Mouse (Mus musculus) cerebellum, adult 8-10 months (tissue): ENCODE results near the gene 4430402I18Rik.

Source experiments
- DNase-seq: peaks from one replicate; pipeline ENCODE4 v3.0.0; 2022

The 4430402I18Rik gene

DNA sequence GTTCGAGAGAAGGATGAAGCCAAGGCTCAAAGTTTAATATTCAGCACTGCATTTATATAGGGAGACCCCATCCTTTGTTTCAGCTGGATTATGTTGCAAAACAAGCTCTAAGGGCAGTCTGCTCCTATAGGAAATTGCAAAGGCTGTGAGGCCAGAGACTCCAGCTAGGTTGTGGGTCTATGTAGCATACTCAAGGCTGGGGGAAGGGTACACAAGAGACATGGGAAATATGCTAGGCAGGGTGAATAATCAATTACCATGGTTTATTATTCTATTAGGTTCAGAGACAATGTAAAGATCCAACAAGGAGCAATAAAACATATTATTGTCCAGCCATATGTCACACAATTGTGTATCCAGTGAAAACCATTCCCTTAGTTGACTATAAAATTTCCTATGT is 75.7 kb downstream of the 4430402I18Rik start:
- no peak for DNase-seq

DNA sequence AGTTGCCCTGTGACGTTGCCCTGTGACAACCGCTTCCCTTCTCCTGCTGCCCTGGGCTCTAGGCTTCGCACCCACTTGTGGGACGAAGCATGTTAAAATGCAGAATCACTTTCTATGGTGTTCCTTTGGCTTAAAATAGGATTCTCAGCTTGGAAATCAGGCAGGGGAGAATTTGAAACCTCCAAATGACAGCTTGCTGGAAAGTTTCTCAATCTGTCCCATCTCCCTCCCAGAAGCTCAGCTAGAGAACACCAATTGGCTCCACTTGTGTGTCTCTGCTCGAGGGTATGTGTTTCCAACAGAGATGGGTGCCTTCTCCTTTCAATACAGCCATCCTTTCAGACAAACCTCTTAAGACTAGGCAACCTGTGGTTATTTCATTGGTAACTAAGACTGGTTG is 76.4 kb downstream of the 4430402I18Rik start:
- no peak for DNase-seq

DNA sequence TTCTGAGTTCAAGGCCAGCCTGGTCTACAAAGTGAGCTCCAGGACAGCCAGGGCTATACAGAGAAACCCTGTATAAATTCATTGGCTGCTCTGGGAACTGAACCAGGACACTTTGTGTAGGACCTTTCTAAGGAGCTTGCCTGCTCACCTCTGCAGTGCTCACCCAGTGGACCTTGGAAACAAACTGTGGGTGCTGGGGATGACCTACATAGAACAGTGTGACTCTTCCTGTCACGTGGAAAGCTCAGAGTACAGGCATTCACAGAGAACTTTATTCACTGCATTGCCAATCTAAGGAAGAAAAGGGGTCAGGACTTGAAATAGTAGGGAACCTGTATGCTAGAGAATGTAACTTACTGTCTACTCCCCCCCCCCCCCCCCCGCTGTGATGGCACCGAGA is 78.3 kb downstream of the 4430402I18Rik start:
- DNase-seq: no peak

DNA sequence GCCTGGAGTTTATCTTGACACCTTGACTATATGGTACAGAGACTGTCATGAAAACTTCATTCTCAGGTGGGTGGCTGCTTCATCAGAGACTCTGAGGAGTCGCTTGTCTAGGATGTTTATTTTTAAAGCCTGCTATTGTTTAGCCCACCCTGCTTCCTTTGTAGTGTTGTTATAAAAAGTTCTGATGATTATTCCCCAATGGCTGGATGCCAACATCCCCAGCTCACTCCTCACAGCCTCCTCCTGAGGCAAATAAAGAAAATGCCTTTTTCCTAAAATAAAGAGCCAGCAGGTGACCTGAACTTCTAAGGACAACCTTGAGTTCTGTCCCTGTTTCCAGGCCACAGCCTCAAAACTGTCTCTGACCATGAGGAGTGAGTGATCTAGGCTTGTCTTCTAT is 79.1 kb downstream of the 4430402I18Rik start:
- no peak for DNase-seq

DNA sequence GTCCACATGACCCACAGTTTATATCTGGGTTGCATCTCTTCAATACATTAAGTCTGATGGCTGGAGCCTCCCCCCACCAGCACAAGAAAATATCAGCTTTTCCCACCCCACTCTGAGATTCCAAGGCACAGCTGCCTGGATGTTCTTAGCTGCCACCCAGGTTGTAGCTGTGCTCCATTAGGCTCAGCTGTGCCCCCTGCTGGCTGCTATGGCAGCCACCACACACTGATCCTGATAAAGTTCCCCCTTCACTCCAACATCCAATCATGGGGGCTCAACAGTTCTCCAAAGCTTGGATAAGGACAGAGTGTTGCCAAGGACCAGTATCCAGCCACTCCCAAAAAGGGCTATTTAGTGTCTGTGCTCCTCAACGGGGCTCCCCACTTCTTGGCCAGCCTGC is 84.5 kb downstream of the 4430402I18Rik start:
- peak; percentile 16 for DNase-seq

DNA sequence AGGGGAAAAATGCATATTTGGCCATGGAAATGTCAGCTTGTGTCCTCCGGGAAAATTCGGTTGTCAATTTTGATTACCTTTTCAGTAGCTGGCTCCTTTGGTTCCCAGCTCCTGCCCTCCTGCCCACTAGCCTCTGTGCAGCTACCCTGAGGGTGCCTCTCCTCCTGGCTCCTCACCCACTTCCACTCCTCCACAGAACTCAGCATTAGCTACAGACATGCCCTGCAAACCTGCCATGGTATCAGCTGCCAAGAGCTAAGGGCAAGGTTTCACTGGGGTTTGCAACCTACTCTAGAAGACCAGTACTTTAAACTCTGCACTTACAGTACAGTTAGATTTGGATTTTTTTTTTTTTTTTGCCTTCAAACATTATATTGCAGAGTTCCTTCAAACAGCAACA is 88.1 kb downstream of the 4430402I18Rik start:
- DNase-seq: no peak

DNA sequence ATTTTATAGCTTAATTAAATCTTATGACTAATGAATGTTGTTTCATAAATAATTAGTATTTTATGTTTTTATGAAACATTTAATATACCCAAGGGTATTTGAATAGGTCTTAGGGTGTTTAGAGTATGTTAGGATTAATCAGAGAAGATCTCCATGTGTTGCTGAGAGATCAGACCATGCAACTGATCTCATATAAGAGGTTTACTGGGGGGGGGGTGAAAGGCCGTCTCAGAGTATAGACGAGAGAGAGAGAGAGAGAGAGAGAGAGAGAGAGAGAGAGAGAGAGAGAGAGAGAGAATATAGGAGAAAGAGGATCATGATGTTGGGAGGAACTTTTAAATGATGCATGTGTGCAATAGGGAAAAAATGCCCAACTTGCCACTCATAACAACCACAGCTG is 97.2 kb downstream of the 4430402I18Rik start:
- no peak for DNase-seq

DNA sequence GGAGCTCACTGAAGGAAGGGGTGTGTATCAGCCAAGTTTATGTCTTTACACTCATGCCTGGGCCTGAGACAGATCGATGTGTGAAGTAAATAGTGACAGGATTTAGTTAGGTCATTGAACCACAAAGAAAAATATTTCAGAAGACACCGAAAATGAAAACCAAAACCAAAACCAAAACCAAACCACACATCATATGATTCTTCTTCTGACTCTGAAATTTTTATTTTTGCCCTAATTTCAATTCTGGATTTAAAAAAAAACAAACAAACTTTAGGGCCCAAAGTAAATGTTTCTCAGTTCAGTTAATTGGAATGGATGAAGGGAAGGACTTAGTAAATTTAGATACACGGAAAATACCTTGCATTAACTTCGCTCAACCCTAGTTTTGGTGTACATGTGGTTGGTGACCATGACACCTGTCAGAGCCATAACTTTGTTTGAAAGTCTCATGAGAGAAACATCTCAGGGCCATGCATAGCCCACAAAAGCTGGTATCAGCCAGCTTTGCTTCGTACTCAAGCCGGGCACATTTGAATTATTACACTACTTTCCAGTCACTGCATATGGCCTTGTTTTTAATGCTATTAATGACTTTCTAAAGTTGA is 98.2 kb downstream of the 4430402I18Rik start:
- no peak for DNase-seq

DNA sequence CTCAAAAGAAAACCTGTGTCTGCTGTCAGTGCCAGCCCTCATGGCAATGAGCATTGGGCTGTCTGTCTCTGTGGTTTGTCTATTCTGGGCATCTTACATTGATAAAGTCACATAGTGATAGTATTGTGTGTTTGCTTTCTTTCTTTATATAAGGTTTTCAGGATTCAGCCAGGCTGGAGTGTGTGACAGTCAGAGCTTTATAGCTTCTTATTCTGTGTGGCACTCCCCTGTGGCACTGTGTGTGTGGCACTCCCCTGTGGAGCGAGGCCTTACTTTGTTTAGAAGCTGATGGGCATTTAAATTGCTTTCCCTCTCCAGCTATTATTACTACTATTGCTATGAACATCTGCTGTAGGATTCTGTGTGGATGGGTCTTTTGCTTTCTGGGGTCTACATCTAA is 102.1 kb downstream of the 4430402I18Rik start:
- DNase-seq: no peak

DNA sequence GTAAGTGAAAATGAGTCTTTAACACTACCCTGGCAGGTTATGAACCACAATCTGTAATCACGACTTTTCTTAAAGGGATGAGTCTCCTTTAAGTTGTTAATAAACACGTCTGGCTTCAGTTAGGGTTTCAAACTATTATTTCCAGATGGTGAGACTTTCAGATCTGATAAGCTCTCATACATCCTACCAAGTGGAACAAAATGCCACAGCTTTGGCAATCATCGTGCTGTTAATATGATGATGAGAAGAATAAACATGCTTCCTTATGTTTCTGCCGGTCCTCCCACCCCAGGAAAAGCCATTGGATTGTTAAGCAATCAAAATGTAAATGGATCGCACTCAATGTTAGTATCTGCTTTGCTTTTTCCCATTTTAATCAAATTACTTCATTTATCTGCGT is 102.6 kb downstream of the 4430402I18Rik start:
- DNase-seq: no peak

DNA sequence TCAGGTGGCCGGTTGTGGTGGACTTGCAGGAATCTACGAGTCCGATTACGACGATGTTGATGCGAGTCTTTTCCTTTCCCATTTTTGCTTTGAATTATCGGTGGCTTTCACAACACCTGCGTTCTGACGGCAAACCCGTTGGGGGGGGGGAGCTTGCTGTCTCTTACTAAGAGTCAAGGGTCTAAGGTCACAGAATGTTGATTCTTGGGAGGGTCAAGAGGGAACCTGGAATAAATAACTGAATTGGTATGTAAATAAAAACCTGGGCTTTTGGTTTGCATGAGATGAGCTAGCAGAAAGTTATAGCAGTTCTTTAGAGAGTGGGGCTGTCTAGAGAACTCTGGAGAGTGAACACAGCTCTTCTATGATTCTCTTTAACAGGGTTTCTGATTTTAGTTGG is 104.0 kb downstream of the 4430402I18Rik start:
- no peak for DNase-seq

DNA sequence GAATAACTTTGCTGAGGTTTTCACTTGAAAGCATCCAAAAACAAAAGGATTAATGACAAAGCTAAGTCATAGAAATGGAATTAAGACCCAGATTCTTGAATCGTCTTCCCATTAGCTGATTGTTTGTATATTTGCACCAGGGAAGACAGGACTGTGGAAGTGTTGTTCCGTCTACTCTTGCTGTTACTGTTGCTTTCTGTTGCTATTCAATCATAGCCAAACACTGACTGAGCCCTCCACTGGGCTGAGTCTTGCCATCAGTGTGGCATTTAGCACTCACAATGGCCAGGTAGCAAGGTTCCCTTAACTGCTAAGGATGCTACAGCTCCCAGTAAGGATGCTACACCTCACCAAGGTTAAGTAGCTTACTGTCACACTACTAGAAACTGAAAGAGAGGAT is 107.4 kb downstream of the 4430402I18Rik start:
- no peak for DNase-seq

DNA sequence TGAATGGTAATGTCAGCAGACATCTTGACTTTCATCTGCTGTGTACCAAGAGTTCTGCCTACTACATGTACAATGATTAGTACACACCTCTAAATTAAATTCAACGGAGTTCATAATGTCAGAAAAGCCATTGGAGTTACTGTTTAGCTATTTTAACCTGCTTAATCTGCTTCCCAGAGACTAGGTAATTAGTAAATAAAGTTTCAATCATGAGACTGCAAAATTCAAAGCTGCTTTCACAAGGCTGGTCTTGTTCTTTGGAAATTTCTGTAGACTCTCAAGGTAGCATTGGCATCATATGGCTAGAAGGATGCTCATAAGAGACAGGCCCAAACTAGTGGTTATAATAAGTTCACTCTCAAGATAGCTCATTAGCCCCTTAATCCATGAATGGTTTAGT is 112.8 kb downstream of the 4430402I18Rik start:
- DNase-seq: no peak

DNA sequence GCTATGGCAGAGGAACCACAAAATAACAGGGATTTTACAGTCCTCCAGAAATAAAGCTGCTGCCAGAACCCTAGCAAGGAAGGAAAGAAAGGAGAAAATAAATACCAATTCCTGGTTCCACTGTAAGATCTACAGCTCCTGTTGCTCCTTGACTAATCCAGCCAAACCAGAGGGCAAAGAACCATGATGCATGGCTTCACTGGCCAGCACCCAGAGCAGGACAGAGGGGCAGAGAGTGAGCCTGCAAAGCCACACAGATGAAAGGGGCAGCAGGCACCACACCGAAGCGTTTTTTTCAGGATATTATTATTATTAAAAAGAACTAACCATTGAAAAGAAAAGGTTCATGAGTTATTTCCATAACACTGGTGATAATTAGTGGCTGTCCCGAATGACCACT is 115.6 kb downstream of the 4430402I18Rik start:
- DNase-seq: no peak

DNA sequence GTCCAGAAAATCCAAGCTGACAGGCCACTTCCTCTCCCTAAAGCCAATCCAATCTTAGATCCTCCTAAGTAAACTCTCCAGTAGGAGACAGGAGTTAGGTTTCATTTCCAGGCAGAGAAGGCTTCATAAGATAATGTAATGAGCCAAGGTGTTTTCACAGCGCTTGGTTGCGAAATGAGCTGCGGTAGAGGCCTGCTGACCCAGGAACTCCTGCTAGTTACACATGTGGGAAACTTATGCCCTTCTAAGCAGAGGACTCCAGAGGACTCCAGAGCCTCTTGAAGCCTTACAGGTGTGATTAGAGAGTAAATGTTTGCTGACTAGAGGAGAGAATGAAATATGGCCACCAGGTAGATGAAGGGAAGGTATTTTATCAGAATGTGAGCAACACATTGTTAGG is 117.1 kb downstream of the 4430402I18Rik start:
- no peak for DNase-seq

DNA sequence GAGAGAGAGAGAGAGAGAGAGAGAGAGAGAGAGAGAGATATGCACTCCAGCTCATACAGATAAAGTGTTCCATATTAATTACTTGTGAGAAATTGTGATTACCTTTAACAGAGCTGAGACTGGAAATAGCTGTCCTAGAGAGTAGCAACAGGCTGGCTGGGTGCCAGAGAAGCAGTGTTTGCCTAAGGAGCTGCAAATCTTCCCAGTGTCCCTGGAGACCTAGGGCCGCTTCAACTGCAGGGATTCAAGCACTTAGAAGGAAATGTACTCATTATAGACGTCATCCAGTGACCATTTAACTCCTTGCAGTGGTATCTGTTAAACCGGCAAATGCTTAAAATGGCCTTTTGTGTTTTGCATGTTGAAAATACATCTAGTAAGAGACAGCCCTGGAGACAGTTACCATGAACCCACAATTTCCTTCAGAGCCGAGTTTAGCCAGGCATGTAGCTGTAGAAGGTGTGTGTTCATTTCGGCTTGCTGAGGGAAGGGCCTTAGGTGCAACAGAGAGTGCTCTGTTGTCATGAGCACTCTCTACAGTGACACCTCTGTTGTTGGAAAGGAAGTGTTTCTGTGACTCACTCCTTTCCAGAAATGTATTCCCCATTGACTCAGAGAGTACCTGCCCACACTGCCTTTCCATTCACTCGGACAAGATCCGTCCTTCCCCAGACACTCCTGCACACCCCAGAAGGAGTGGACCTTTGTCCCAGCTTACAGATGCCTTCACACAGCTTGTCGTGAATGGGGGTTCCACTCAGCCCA is 122.5 kb downstream of the 4430402I18Rik start:
- no peak for DNase-seq
